Mouse (Mus musculus) cerebellum, postnatal 10 days (tissue): Measurements from ENCODE around the gene Hormad2.

Experiments
- DNase-seq, 2 experiments: peaks; one replicate each; pipeline ENCODE4 v3.0.0; 2021; ENCODE audit warnings: mixed read lengths in 2 of 2

Gene Hormad2

GRCm38 (mm10) chr11:4299735-4300474, 141.0 kb downstream of the Hormad2 start:
- DNase-seq = peak; percentile 59 to 62

GRCm38 (mm10) chr11:4299191-4299590, 141.7 kb downstream of the Hormad2 start:
- DNase-seq = no peak

DNA sequence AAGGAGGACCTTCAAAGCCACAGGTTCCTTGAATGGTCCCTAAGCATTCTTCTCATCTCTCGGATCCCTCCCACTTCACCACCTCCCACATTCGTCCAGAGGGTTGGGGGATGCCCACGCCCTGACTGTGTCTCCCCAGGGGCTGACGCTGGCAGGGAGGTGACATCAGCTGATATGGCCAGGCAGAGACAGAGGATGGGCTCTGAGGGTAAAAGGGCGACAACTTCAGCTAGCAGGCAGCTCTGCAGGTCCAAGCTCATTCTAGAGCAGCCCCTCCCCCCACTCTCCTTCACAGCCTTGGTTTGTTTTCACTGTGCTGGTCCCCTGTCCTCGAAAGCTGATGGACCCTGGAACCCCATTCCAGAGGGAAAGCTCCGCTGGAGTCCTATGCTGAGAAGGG, 142.3 kb downstream of the Hormad2 start:
- peak in 1 of 2 experiments; percentile 18 for DNase-seq

GRCm38 (mm10) chr11:4297753-4298152, 143.2 kb downstream of the Hormad2 start:
- DNase-seq = no peak

DNA sequence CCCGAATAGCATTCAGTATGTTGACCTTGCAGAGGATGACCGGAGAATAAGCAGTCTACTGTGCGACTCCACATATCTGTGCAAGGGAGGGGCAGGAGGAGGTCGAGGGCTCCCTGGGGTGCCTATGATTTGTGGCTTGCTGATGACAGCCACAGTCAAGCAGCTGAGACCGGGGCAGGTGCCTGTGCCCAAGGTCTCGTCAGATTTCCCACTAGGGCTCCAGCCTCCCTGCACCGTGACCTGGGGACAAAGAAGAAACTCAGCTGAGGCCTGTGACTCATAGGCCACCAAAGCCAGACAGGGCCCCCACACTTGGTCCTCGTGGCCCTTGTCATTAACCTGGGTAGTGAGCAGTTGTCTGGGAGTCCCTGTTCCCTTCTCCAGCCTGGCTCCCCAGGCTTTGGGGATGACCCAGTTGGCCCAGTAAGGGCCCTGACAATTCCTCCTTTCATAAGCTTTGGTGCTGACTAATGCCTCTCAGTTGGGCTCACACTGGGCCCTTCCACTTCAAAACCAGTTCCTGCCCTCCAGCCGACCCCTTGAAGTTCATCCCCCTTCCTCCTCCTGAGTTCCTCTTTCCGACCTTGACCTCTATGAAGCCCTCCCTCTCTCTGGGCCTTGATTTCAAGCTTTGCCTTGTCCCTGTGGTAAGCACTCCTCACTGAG, 144.2 kb downstream of the Hormad2 start:
- DNase-seq = peak in 1 of 2 experiments; percentile 18
